Mouse (Mus musculus): ENCODE measurements around the gene Crk. TPM values are rescaled to one million over a fixed set of nuclear protein-coding genes. Genes with fewer than 3 reads are reported as not detected.
A peak's percentile ranks its signal among the peaks of the same experiment; 100 is the strongest.
"Not testable (repeated sequence)": the region's sequence is repeated elsewhere in the genome, so short reads cannot be mapped to it uniquely, and the experiment has no call there.

Gene Crk
- total and polyA plus RNA-seq, 3 experiments = 44.1 to 98.0 (median 61.2) TPM

- no peak for TF ChIP-seq GATA1 (IDR thresholded peaks at IDR 0.05; ENCODE audit: borderline replicate concordance, low read length)
- 0 out of 2 replicates have a peak, but pooled peaks have one; percentile 30 for TF ChIP-seq CTCF (IDR thresholded peaks at IDR 0.05; ENCODE audit: low read depth, low read length)
- H3K4me3 ChIP-seq (ENCODE audit: low read depth, low read length) = no peak overlapping the region
- DNase-seq (ENCODE audit: low spot score) = no peak
- no peaks in the 10 kb centered on the region for H3K36me3 ChIP-seq (replicated peaks)
- H3K4me1 ChIP-seq (ENCODE audit: insufficient read depth, low read depth, low read length) = no peaks in the 10 kb centered on the region
- ATAC-seq (ENCODE audit: extremely low read depth, insufficient number of reproducible peaks, low FRiP score, poor library complexity, severe bottlenecking) = no peak
- 0 out of 2 replicates have a peak, but pooled peaks cover 2% of the 10 kb centered on the region for H3K27me3 ChIP-seq (ENCODE audit: insufficient read depth, low read length)
- H3K9me3 ChIP-seq (replicated peaks) = no peaks in the 10 kb centered on the region
Observed at GRCm38 (mm10) chr11:75713949-75714348, 34.9 kb downstream of the Crk start.

DNA sequence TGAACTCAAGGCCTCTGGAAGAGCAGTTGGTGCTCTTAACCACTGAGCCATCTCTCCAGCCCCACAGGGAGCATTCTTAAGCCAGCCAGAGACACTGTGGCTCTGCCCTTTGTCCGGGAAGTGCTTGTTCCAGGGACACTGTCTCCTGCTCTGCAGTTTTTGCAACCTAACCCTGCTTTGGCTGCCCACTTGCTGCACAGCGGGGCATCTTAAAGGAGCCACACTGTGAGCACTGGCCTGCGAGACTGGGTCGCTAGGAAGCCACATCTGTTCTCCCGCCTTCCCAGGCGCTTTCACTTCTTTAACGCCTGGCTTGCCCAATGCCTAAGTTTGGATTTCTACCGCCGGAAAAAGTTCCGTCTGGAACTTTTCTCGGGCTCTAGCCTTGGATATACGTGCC lies 36.5 kb downstream of the Crk start:
- Histone ChIP-seq H3K27me3 (ENCODE audit: insufficient read depth, low read length) (peaks cover 10% of the 10 kb centered on the region), H3K9me3 (replicated peaks) (peaks cover 2% of the 10 kb centered on the region), H3K4me1 (ENCODE audit: insufficient read depth, low read depth, low read length) (no peaks in the 10 kb centered on the region), H3K4me3 (ENCODE audit: low read depth, low read length) (no peak overlapping the region), H3K36me3 (replicated peaks) (no peaks in the 10 kb centered on the region)
- ATAC-seq (ENCODE audit: extremely low read depth, insufficient number of reproducible peaks, low FRiP score, poor library complexity, severe bottlenecking) = no peak
- DNase-seq (ENCODE audit: low spot score) = no peak
- TF ChIP-seq CTCF (IDR thresholded peaks at IDR 0.05; ENCODE audit: low read depth, low read length) (no peak), POLR2AphosphoS5 (IDR thresholded peaks at IDR 0.05; ENCODE audit: insufficient replicate concordance, low read depth, low read length) (no peak), GATA1 (IDR thresholded peaks at IDR 0.05; ENCODE audit: borderline replicate concordance, low read length) (no peak), TAL1 (conservative IDR thresholded peaks at IDR 0.05; ENCODE audit: low read depth, low read length) (no peak), GATA2 (IDR thresholded peaks at IDR 0.05; ENCODE audit: borderline replicate concordance, low read depth, low read length) (no peak)

DNA sequence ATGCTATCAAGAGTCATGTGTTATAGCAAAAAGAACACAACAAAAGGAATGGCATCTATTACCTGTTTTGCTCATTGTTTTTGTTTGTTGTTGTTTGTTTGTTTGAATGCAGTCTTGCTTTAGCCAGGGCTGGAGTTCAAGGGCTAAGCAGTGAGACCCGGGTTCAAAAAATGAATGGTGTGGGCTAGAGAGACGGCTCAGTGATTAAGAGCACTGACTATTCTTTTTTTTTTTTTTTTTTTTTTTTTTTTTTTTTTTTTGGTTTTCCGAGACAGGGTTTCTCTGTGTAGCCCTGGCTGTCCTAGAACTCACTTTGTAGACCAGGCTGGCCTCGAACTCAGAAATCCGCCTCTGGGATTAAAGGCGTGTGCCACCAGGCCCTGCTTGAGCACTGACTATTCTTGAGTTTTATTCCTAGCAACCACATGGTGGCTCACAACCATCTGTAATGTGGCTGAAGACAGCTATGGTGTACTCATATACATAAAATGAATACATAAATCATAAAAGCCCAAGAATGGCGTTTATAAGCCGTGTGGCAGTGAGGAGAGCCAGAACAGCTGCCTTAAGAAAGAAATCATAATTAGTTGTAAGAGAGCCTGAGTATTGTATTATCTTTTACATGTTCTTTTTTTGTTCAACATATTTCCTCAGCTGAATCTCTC lies 37.7 kb downstream of the Crk start:
- Histone ChIP-seq H3K4me1 (ENCODE audit: insufficient read depth, low read depth, low read length) (no peaks in the 10 kb centered on the region), H3K9me3 (replicated peaks) (peaks cover 10% of the 10 kb centered on the region), H3K27me3 (ENCODE audit: insufficient read depth, low read length) (peaks cover 14% of the 10 kb centered on the region), H3K36me3 (replicated peaks) (no peaks in the 10 kb centered on the region), H3K4me3 (ENCODE audit: low read depth, low read length) (no peak overlapping the region)
- DNase-seq (ENCODE audit: low spot score) (no peak), ATAC-seq (ENCODE audit: extremely low read depth, insufficient number of reproducible peaks, low FRiP score, poor library complexity, severe bottlenecking) (no peak)
- no peak for TF ChIP-seq CTCF (IDR thresholded peaks at IDR 0.05; ENCODE audit: low read depth, low read length)
- TF ChIP-seq POLR2AphosphoS5 (IDR thresholded peaks at IDR 0.05; ENCODE audit: insufficient replicate concordance, low read depth, low read length) = no peak
- no peak for TF ChIP-seq GATA2 (IDR thresholded peaks at IDR 0.05; ENCODE audit: borderline replicate concordance, low read depth, low read length)
- TF ChIP-seq GATA1 (IDR thresholded peaks at IDR 0.05; ENCODE audit: borderline replicate concordance, low read length) = no peak
- TF ChIP-seq TAL1 (conservative IDR thresholded peaks at IDR 0.05; ENCODE audit: low read depth, low read length) = no peak

DNA sequence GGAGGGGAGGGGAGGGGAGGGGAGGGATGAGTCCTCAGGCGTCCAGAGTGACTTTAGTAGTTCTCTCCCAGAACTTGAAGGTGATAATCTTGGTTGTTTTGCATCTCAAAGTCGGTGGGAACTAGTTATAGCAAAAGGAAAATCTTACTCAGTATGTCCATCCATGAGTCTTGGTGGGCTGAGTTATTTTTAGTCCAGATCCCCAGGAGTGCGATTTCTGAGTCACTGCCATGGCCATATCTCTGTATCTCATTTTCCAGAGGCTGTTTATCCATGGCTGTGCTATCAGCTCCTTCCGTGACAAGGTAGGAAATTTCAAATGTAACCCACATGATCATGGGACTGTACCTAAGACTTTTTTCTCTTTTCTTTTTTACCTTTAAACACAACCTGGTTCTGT lies 43.3 kb downstream of the Crk start:
- DNase-seq (ENCODE audit: low spot score) (no peak), ATAC-seq (ENCODE audit: extremely low read depth, insufficient number of reproducible peaks, low FRiP score, poor library complexity, severe bottlenecking) (no peak)
- H3K36me3 ChIP-seq (replicated peaks) = no peaks in the 10 kb centered on the region
- no peak overlapping the region for H3K4me3 ChIP-seq (ENCODE audit: low read depth, low read length)
- H3K27me3 ChIP-seq (ENCODE audit: insufficient read depth, low read length) = peaks cover 11% of the 10 kb centered on the region
- H3K9me3 ChIP-seq (replicated peaks) = peaks cover 10% of the 10 kb centered on the region
- TF ChIP-seq GATA2 (IDR thresholded peaks at IDR 0.05; ENCODE audit: borderline replicate concordance, low read depth, low read length) = no peak
- TF ChIP-seq CTCF (IDR thresholded peaks at IDR 0.05; ENCODE audit: low read depth, low read length) = no peak
- no peak for TF ChIP-seq POLR2AphosphoS5 (IDR thresholded peaks at IDR 0.05; ENCODE audit: insufficient replicate concordance, low read depth, low read length)
- TF ChIP-seq GATA1 (IDR thresholded peaks at IDR 0.05; ENCODE audit: borderline replicate concordance, low read length) = no peak
- no peak for TF ChIP-seq TAL1 (conservative IDR thresholded peaks at IDR 0.05; ENCODE audit: low read depth, low read length)
- H3K4me1 ChIP-seq (ENCODE audit: insufficient read depth, low read depth, low read length) = 0 out of 2 replicates have a peak, but pooled peaks cover 2% of the 10 kb centered on the region

DNA sequence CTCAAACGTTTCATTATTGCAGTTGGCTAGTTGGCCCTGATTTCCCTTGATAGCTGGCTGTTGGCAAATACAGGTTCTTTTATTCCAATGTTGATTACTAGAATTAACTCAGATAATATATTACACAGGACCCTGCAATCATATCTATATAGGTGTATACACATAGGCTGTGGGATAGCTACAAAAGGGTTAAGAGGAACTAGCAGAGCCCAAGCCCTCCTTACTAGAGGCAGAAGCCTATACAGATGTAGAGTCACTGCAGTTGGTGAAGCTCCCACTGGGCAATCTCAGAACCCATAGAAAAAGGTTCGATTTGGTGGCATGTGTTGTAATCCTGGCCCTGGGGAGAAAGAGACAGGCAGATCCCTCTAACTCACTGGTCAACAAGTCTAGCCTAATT lies 48.1 kb downstream of the Crk start:
- no peak for TF ChIP-seq TAL1 (conservative IDR thresholded peaks at IDR 0.05; ENCODE audit: low read depth, low read length)
- TF ChIP-seq GATA1 (IDR thresholded peaks at IDR 0.05; ENCODE audit: borderline replicate concordance, low read length) = no peak
- no peak for TF ChIP-seq CTCF (IDR thresholded peaks at IDR 0.05; ENCODE audit: low read depth, low read length)
- TF ChIP-seq GATA2 (IDR thresholded peaks at IDR 0.05; ENCODE audit: borderline replicate concordance, low read depth, low read length) = no peak
- no peak for TF ChIP-seq POLR2AphosphoS5 (IDR thresholded peaks at IDR 0.05; ENCODE audit: insufficient replicate concordance, low read depth, low read length)
- ATAC-seq (ENCODE audit: extremely low read depth, insufficient number of reproducible peaks, low FRiP score, poor library complexity, severe bottlenecking) = no peak

GRCm38 (mm10) chr11:75727659-75728058 lies 48.6 kb downstream of the Crk start:
- H3K9me3 ChIP-seq (replicated peaks); DNase-seq (ENCODE audit: low spot score); ATAC-seq (ENCODE audit: extremely low read depth, insufficient number of reproducible peaks, low FRiP score, poor library complexity, severe bottlenecking): not testable (repeated sequence)

More for the DNA sequence above, 48.1 kb downstream of the Crk start:
- no peak for DNase-seq (ENCODE audit: low spot score)
- H3K36me3 ChIP-seq (replicated peaks) = no peaks in the 10 kb centered on the region
- peaks cover 18% of the 10 kb centered on the region for H3K4me1 ChIP-seq (ENCODE audit: insufficient read depth, low read depth, low read length)
- no peak overlapping the region for H3K4me3 ChIP-seq (ENCODE audit: low read depth, low read length)
- 0 out of 2 replicates have a peak, but pooled peaks cover 2% of the 10 kb centered on the region for H3K27me3 ChIP-seq (ENCODE audit: insufficient read depth, low read length)
- H3K9me3 ChIP-seq (replicated peaks) = no peaks in the 10 kb centered on the region

More at GRCm38 (mm10) chr11:75727659-75728058, 48.6 kb downstream of the Crk start:
- H3K4me1 ChIP-seq (ENCODE audit: insufficient read depth, low read depth, low read length) = peaks cover 22% of the 10 kb centered on the region
- not testable (repeated sequence) for H3K27me3 ChIP-seq (ENCODE audit: insufficient read depth, low read length); H3K36me3 ChIP-seq (replicated peaks); H3K4me3 ChIP-seq (ENCODE audit: low read depth, low read length)

Data from G1E (cell line).